Mouse (Mus musculus) heart, adult 2 months (tissue): Measurements from ENCODE around the gene Csnk2a2.

Experiments used
- CTCF ChIP-seq: fragments of 200-600 bp; IDR thresholded peaks from 2 replicates; pipeline ENCODE4 v1.8.1; 2022; ENCODE audit warnings: antibody characterized with exemption, mild to moderate bottlenecking, moderate library complexity
- EP300 ChIP-seq: fragments of 200-500 bp; IDR thresholded peaks from 2 replicates; pipeline ENCODE4 v1.6.1; 2011; ENCODE audit warnings: low read depth, low read length, control low read depth; ENCODE audit not compliant: insufficient read depth
- POLR2A ChIP-seq: fragments of 200-500 bp; IDR thresholded peaks from 2 replicates; pipeline ENCODE4 v1.6.1; 2011; ENCODE audit warnings: mild to moderate bottlenecking, low read depth, low read length, control low read depth; ENCODE audit not compliant: insufficient read depth

- TF ChIP-seq CTCF: no peak
- TF ChIP-seq POLR2A: no peak
- TF ChIP-seq EP300: no peak
Observed at GRCm38 (mm10) chr8:95523991-95524390, 34.2 kb upstream of the Csnk2a2 start.
